Mouse (Mus musculus) hindbrain, embryonic 10.5 days (tissue): ENCODE data around the gene Gm45837. TPM values are rescaled to one million over a fixed set of nuclear protein-coding genes. Genes with fewer than 3 reads are reported as not detected.
A peak's percentile ranks its signal among the peaks of the same experiment; 100 is the strongest.

Experiments used
- DNase-seq: peaks from one replicate; pipeline ENCODE4 v3.0.0-alpha.2; 2017; ENCODE audit warnings: low spot score
- H3K27ac ChIP-seq: fragments of 300-500 bp; sonication (generic); 2 replicates; pipeline ENCODE4 v1.5.1; 2016; ENCODE audit warnings: mild to moderate bottlenecking, moderate library complexity
- H3K27me3 ChIP-seq: fragments of 300-500 bp; sonication (generic); 2 replicates; pipeline ENCODE4 v1.6.1; 2016; ENCODE audit warnings: mild to moderate bottlenecking; ENCODE audit not compliant: poor library complexity, insufficient read depth, severe bottlenecking
- H3K36me3 ChIP-seq: fragments of 300-500 bp; sonication (generic); 2 replicates; pipeline ENCODE4 v1.6.1; 2016; ENCODE audit warnings: mild to moderate bottlenecking, moderate library complexity
- H3K4me1 ChIP-seq: fragments of 300-500 bp; sonication (generic); replicated peaks from 2 replicates; pipeline ENCODE4 v1.6.1; 2016; ENCODE audit warnings: mild to moderate bottlenecking
- H3K4me3 ChIP-seq: fragments of 300-500 bp; sonication (generic); 2 replicates; pipeline ENCODE4 v1.5.1; 2016; ENCODE audit warnings: mild to moderate bottlenecking, moderate library complexity
- H3K9me3 ChIP-seq: fragments of 300-500 bp; sonication (generic); 2 replicates; pipeline ENCODE4 v1.6.1; 2016; ENCODE audit warnings: mild to moderate bottlenecking, moderate library complexity
- WGBS: fragments of 180-500 bp; shearing (Covaris S2); methylation state at CpG from one replicate; pipeline ENCODE4 v1.1.7; 2016; 5-methylcytosine and 5-hydroxymethylcytosine counted together
- polyA plus RNA-seq: library from polyadenylated mRNA; unstranded; fragments of >200 nt; fragmentation: Nextera tagmentation; extraction: Ambion mirVana; gene quantifications from 2 replicates; pipeline ENCODE4 v1.2.1, GENCODE M21; 2016

Gm45837 gene
- polyA plus RNA-seq, 1 experiment from 2014 or later = 1.3 TPM

DNA sequence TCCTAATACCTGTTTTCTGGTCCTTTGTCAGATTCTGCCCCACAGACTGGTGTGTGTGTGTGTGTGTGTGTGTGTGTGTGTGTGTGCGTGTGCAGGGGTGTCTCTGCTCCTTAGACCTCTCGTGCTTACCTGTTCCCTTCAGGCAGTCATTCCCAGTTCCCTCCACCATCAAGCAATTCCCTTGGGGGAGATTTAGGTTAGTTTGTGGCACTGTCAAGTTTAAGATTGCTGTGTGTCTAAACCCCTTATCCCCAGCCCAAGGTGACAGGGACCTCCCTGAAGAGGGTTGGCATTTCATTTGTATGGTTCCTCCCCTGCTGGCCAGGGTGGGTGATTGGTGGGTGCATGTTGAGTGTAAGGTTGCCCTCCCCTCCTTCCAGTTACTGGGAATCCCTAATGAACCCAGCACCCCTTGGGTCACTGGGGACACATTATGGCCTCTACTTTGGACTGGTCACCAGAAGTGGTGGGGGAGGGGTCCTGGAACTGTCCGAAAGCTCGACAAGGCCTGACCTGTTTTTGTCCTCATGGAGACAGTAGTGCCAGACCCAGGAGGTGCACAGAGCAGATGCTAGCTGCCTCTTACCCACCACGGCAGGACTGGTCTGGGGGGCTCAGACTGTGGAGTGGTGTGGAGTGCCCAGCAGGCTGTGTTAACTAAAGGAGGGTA lies 31.8 kb upstream of the Gm45837 start:
- WGBS = 67% methylated on average over 5 of the region's 5 CpGs
- DNase-seq = no peak
- Histone ChIP-seq H3K4me3 (no peak overlapping the region), H3K27ac (peak overlapping the region; percentile 46), H3K27me3 (no peaks in the 10 kb centered on the region), H3K36me3 (no peaks in the 10 kb centered on the region), H3K9me3 (no peaks in the 10 kb centered on the region), H3K4me1 (peaks cover 26% of the 10 kb centered on the region)

DNA sequence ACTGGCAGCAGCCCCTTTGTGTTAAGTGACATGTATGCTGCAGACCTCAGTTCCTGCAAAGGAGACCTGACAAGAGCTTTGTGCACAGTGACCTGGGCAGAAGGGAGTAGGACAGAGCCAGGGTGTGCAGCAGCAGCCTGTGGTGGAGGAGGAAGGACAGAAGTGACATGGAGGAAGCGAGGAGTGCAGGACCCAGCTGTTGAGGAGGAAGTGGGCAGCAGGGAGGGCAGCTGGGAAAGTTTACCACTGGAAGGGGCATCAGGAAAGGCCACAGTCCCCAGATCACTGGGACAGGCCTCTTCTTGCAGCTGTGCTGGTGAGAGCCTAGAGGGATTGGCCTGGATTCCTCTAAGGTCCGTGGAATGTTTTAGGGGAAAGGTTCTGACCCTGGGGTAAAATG lies 31.0 kb upstream of the Gm45837 start:
- Histone ChIP-seq H3K4me1 (peaks cover 28% of the 10 kb centered on the region), H3K27ac (peak overlapping the region; percentile 46), H3K36me3 (no peaks in the 10 kb centered on the region), H3K4me3 (no peak overlapping the region), H3K9me3 (no peaks in the 10 kb centered on the region), H3K27me3 (no peaks in the 10 kb centered on the region)
- no peak for DNase-seq
- 75% methylated on average over 2 of the region's 2 CpGs for WGBS

DNA sequence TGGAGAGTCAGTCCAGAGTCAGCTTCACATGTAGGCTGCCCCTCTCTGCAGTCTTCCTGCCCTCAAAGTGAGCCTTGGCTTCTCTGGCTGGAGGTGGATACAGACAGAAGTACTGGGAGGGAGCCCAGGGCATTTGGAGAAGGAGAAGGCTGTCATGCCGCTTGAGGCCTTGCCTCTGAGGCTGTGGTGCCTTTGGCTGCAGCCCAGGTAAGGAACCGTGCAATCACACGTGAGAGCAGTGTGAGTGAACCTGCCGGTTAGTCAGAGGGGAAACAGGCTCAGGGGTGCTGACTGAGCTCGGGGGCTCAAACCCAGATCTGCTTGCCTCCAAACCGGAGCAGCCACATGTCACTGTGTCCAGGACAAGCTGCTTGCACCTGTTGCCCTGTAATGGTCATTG lies 29.2 kb upstream of the Gm45837 start:
- Histone ChIP-seq H3K36me3 (no peaks in the 10 kb centered on the region), H3K27ac (no peak overlapping the region), H3K4me1 (peaks cover 46% of the 10 kb centered on the region), H3K4me3 (no peak overlapping the region), H3K9me3 (no peaks in the 10 kb centered on the region), H3K27me3 (no peaks in the 10 kb centered on the region)
- DNase-seq = no peak
- WGBS = 88% methylated on average over 6 of the region's 6 CpGs

DNA sequence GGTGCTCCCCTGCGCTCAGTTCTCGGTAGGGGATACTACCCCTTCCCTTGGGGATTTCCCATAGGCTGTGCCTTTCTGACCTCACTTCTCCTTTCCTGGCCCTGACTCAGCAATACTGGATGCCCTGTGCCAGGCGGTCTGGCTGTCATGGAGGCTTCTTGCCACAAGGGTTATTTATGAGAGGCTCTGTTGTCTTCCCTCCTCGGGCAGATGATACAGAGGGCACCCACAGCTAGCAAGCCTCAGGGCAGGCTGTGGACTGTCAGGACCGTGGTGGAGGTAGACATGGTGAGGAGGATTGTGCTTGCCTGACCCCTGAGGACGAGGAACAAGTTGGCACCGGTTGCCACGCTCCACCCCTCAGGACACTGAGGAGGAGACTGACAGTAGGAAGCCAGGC lies 28.3 kb upstream of the Gm45837 start:
- H3K9me3 ChIP-seq = no peaks in the 10 kb centered on the region
- peaks cover 45% of the 10 kb centered on the region for H3K4me1 ChIP-seq
- 71% methylated on average over 8 of the region's 8 CpGs for WGBS
- no peak for DNase-seq
- H3K27me3 ChIP-seq = no peaks in the 10 kb centered on the region
- no peaks in the 10 kb centered on the region for H3K36me3 ChIP-seq
- no peak overlapping the region for H3K27ac ChIP-seq
- H3K4me3 ChIP-seq = no peak overlapping the region

DNA sequence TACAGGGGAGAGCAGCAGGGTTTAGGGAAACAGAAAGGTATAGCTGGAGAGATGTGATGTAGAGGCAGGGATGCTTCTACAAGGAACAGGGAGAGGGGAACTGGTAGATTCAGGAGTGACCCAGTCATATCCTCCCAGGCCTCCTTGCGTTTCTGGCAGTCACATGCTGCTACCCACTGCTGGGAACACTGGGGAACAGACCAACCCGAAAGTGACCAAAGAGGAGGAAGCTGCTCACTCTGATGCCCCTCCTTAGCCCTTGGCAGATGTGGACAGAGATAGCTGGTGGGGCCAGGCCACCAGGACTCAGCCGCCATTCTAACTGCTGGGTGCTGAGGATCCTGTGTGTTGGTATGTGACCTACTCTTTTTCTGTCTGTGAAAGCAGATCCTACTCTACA lies 26.9 kb upstream of the Gm45837 start:
- H3K27me3 ChIP-seq = no peaks in the 10 kb centered on the region
- no peaks in the 10 kb centered on the region for H3K9me3 ChIP-seq
- H3K4me3 ChIP-seq = no peak overlapping the region
- 70% methylated on average over 3 of the region's 3 CpGs for WGBS
- DNase-seq = no peak
- H3K36me3 ChIP-seq = no peaks in the 10 kb centered on the region
- H3K27ac ChIP-seq = no peak overlapping the region
- peaks cover 33% of the 10 kb centered on the region for H3K4me1 ChIP-seq

DNA sequence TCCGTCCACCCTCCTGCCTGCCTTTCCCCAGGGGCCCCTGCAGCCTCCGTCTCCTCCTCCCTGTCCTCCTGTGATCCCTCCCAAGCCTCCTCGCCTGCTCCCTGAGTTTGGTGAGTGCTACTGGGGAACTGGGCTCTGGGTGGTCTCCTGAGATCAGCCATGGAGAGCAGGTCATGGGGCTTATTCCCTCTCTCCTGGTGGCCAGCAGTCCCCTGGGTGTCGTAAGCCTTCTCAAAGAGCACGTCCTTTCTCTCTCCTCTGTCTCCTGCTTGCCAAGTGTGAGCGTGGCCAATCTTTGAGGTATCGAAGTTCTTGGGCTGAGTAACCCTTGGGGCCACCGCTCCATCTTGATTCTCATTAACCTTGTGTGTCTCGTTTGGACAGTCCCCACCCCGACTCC lies 25.8 kb upstream of the Gm45837 start:
- Histone ChIP-seq H3K9me3 (no peaks in the 10 kb centered on the region), H3K4me1 (peaks cover 22% of the 10 kb centered on the region), H3K27ac (peak overlapping the region; percentile 72), H3K27me3 (no peaks in the 10 kb centered on the region), H3K36me3 (no peaks in the 10 kb centered on the region), H3K4me3 (no peak overlapping the region)
- 69% methylated on average over 10 of the region's 10 CpGs for WGBS
- no peak for DNase-seq

DNA sequence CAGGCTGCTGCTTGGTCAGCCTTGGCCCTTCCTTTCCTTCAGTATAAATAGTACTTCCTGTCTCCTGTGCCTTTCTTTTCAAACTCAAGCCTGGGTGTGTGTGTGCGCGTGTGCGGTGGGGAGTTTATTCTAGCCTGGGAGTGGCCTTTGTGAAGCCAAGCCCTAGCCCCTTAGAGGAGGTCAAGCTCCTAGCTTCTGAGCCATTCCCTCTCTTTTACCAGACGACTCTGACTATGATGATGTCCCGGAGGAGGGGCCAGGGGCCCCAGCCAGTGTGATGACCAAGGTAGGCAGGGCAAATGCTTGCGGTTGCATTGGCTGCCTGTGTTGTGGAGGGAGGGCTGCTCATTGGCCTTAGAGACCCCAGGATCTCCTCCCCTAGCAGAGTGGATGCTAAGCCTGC lies 25.4 kb upstream of the Gm45837 start:
- H3K4me1 ChIP-seq = peaks cover 25% of the 10 kb centered on the region
- DNase-seq = peak; percentile 41
- no peak overlapping the region for H3K4me3 ChIP-seq
- 41% methylated on average over 6 of the region's 6 CpGs for WGBS
- H3K27me3 ChIP-seq = no peaks in the 10 kb centered on the region
- no peaks in the 10 kb centered on the region for H3K36me3 ChIP-seq
- no peaks in the 10 kb centered on the region for H3K9me3 ChIP-seq
- peak overlapping the region; percentile 72 for H3K27ac ChIP-seq

DNA sequence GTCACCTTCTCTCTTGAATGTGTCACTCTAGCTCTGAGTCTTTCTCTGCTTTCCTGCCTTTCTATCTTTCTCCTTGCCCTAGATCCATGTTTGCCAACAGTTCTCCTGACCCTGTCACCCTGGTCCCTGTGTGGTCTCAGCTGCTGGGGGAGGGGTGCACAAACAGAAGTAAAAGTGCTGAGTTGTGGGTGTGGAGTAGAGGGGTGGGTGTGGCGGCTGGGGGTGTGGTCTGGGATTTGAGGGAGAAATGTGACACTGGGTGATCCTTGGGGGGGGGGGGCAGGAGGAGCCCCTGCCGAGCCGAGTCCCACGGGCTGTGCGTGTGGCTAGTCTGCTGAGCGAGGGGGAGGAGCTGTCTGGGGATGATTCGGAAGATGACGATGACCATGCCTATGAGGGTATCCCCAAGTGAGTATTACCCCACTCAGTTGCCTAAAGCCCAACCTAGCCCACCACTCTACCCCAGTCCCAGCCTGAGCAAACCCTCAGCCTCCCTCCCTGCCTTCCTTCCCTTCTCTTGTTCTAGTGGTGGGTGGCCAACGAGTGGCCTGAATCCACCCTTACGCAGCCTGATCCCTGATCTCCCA lies 24.7 kb upstream of the Gm45837 start:
- no peak for DNase-seq
- H3K27me3 ChIP-seq = no peaks in the 10 kb centered on the region
- H3K27ac ChIP-seq = peak overlapping the region; percentile 72; the same call in 1 of the 2 replicates
- H3K4me1 ChIP-seq = peaks cover 30% of the 10 kb centered on the region
- H3K4me3 ChIP-seq = no peak overlapping the region
- no peaks in the 10 kb centered on the region for H3K9me3 ChIP-seq
- H3K36me3 ChIP-seq = no peaks in the 10 kb centered on the region
- 55% methylated on average over 10 of the region's 10 CpGs for WGBS

DNA sequence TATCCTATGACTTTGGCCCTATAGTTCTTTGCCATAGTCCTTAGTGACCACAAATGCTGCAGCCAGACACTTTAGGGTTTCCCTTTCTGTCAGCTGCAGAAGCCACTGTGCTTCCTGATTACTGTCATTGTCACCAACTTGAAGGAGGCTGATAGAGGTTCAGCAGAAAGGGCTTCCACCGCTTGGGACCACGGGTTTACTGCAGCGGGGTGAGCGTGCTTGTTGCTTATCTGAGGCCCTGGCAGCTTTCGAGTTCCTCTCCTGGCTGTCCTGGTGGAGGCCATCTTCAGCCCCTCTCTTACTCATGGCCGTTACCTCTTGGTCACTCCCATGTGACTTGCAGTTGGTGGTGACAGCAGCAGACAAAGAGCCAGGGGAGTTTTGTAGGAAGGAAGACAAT lies 21.4 kb upstream of the Gm45837 start:
- H3K9me3 ChIP-seq = no peaks in the 10 kb centered on the region
- H3K4me3 ChIP-seq = no peak overlapping the region
- H3K36me3 ChIP-seq = no peaks in the 10 kb centered on the region
- no peak for DNase-seq
- 93% methylated on average over 6 of the region's 6 CpGs for whole genome bisulfite sequencing
- H3K4me1 ChIP-seq = peaks cover 57% of the 10 kb centered on the region
- H3K27ac ChIP-seq = 0 out of 2 replicates have a peak overlapping the region, but pooled peaks have one; percentile 24
- no peaks in the 10 kb centered on the region for H3K27me3 ChIP-seq

DNA sequence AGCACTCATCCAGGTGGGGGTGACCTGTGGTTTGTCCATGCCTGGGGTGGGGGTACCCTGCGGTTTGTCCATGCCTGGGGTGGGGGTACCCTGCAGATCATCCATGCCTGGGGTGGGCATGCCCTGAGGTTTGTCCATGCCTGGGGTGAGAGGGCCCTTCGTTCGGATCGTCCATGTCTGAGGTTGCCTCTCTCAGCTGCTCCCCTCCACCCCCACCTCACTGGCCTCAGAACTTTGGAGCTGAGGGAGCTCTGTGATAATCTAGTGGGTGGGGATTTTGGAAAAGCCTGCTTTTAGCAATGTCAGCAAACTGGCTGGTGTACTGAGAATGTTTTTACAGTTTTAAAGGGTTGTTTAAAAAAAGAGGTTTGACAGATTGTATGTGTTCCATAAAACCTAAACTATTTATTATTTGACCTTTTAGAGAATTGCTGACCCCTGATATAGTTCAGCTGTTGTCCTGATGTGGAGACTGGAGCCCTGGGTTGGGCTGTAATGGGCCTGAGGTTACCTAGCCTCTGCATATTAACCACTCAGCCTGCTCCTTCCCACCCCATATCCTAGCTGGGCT lies 18.7 kb upstream of the Gm45837 start:
- DNase-seq = no peak
- Histone ChIP-seq H3K4me1 (peaks cover 47% of the 10 kb centered on the region), H3K27me3 (no peaks in the 10 kb centered on the region), H3K27ac (0 out of 2 replicates have a peak overlapping the region, but pooled peaks have one; percentile 81), H3K9me3 (no peaks in the 10 kb centered on the region), H3K4me3 (no peak overlapping the region), H3K36me3 (no peaks in the 10 kb centered on the region)
- WGBS = 81% methylated on average over 4 of the region's 4 CpGs

DNA sequence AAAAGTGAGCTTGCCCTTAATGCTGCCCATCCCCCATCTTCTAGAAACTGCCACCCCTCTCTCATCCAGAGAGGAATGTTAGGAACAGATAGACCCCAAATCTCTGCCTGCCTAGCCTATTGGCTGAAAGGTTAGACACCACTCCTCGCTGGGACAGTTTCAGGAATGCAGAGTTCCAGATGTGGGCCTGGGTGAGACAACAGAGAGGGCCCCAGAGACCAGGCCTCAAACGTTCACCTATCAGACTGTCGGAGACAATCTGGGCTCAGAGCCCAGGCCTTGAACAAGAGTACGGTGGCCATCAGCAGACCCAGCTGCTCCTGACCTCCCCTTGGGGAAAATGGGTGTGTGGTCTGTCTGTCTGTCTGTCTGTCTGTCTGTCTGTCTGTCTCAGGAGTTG lies 17.7 kb upstream of the Gm45837 start:
- no peaks in the 10 kb centered on the region for H3K27me3 ChIP-seq
- DNase-seq = no peak
- 63% methylated on average over 4 of the region's 4 CpGs for WGBS
- peaks cover 47% of the 10 kb centered on the region for H3K4me1 ChIP-seq
- H3K27ac ChIP-seq = peak overlapping the region; percentile 81
- no peaks in the 10 kb centered on the region for H3K9me3 ChIP-seq
- no peak overlapping the region for H3K4me3 ChIP-seq
- no peaks in the 10 kb centered on the region for H3K36me3 ChIP-seq

DNA sequence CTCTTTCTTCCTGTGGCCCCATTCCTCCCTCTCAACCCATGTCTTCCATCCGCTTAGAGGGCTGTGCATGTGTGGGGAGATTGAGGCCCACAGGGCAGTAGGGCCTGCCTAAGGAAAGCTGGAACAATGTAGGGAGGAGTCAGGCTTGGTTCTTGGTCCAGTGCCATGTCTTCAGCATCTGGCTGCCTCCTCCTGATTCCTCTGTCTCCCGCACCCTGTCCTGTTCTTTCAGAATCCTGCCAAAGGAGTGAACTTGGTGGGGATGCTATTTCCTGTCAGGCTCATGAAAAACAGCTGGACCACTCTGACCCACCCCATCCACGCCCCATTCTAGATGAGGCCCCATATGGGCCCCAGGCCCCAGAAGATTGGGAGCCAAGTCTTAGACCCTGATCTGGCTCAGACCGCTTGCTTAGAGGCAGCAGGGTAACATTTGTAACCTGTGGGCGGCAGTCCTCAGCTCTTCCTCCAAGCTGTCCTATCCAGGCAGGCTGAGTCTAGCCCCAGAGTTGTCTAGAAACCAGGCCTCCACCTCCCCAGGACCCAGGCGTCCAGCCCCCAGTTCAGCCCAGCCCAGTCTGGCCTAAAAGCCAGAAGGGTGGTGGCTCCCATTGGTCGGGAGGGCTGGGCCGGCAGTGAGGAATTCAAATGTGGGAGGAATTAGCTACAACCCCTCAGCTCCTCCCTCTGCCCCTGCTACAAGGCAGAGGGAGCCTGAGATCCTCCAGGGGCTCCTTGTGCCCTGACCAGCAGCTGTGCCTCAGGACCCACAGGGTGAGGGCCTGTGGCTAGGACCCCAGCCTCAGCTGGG lies 16.8 kb upstream of the Gm45837 start:
- WGBS = 44% methylated on average over 8 of the region's 8 CpGs
- H3K27ac ChIP-seq = peak overlapping the region; percentile 81
- H3K4me3 ChIP-seq = 0 out of 2 replicates have a peak overlapping the region, but pooled peaks have one; percentile 2
- H3K9me3 ChIP-seq = no peaks in the 10 kb centered on the region
- no peaks in the 10 kb centered on the region for H3K36me3 ChIP-seq
- peak; percentile 44 for DNase-seq
- H3K4me1 ChIP-seq = peaks cover 47% of the 10 kb centered on the region
- H3K27me3 ChIP-seq = no peaks in the 10 kb centered on the region

DNA sequence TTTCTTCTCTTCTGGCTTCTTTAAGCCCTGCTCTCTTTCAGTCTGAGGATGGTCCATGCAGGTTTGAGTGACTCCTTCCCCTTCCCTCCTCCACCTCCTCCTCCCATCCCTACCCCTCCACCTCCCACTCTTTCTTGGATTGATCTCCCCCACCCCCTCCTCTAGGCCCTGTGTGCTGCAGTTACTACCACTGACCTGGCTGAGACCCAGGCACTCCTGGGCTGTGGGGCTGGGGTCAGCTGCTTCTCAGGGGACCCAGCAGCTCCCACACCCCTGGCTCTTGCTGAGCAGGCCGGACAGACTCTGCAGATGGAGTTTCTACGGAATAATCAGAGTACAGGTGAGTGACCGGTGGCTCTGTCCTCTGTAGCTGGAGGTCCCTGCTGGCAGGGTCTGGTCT lies 16.1 kb upstream of the Gm45837 start:
- 0 out of 2 replicates have a peak overlapping the region, but pooled peaks have one; percentile 2 for H3K4me3 ChIP-seq
- H3K27ac ChIP-seq = peak overlapping the region; percentile 81
- H3K36me3 ChIP-seq = no peaks in the 10 kb centered on the region
- DNase-seq = no peak
- 56% methylated on average over 3 of the region's 3 CpGs for WGBS
- H3K27me3 ChIP-seq = no peaks in the 10 kb centered on the region
- no peaks in the 10 kb centered on the region for H3K9me3 ChIP-seq
- H3K4me1 ChIP-seq = peaks cover 47% of the 10 kb centered on the region
